Mouse (Mus musculus): ENCODE measurements at regions not wholly inside any gene's neighbourhood (a gene's known extent, or its start where the extent isn't known, plus 50 kb on each side); places are given as distances from the start of the nearest gene placed in this dataset.

GRCm38 (mm10) chr8:8482707-8483480 is 178.1 kb downstream of the Efnb2 start:
- no peak for DNase-seq

- peak; percentile 44 to 46 for DNase-seq
Observed at GRCm38 (mm10) chr8:8477456-8477855, 183.6 kb downstream of the Efnb2 start.

GRCm38 (mm10) chr8:8468552-8468951 is 192.5 kb downstream of the Efnb2 start:
- no peak for DNase-seq

GRCm38 (mm10) chr8:8466526-8467244 is 194.4 kb downstream of the Efnb2 start:
- no peak for DNase-seq

GRCm38 (mm10) chr8:8462455-8462854 is 198.6 kb downstream of the Efnb2 start:
- no peak for DNase-seq

- DNase-seq, result no peak
Observed at GRCm38 (mm10) chr8:8457536-8457935, 203.5 kb downstream of the Efnb2 start.

GRCm38 (mm10) chr8:8453944-8454343 is 207.1 kb downstream of the Efnb2 start:
- DNase-seq, result no peak

- DNase-seq, result no peak
Observed at GRCm38 (mm10) chr8:8452226-8452625, 208.8 kb downstream of the Efnb2 start.

- no peak for DNase-seq
Observed at GRCm38 (mm10) chr8:8448911-8449310, 212.1 kb downstream of the Efnb2 start.

- DNase-seq, result no peak
Observed at GRCm38 (mm10) chr8:8441568-8441967, 219.5 kb downstream of the Efnb2 start.

- no peak for DNase-seq
Observed at GRCm38 (mm10) chr8:8440903-8441302, 220.1 kb downstream of the Efnb2 start.

- DNase-seq, result no peak
Observed at GRCm38 (mm10) chr8:8426201-8426600, 234.8 kb downstream of the Efnb2 start.

GRCm38 (mm10) chr8:8423443-8423842 is 237.6 kb downstream of the Efnb2 start:
- no peak for DNase-seq

GRCm38 (mm10) chr8:8421713-8422112 is 239.3 kb downstream of the Efnb2 start:
- no peak for DNase-seq

- DNase-seq, result no peak
Observed at GRCm38 (mm10) chr8:8419360-8420330, 241.4 kb downstream of the Efnb2 start.

- DNase-seq, result no peak
Observed at GRCm38 (mm10) chr8:8418929-8419328, 242.1 kb downstream of the Efnb2 start.

- DNase-seq, result no peak
Observed at GRCm38 (mm10) chr8:8418525-8418924, 242.5 kb downstream of the Efnb2 start.

GRCm38 (mm10) chr8:8416092-8416701 is 244.8 kb downstream of the Efnb2 start:
- DNase-seq, result no peak

- no peak for DNase-seq
Observed at GRCm38 (mm10) chr8:8407357-8407756, 253.7 kb downstream of the Efnb2 start.

GRCm38 (mm10) chr8:8403410-8403809 is 257.6 kb downstream of the Efnb2 start:
- no peak for DNase-seq

- peak; percentile 23 to 43 for DNase-seq
Observed at GRCm38 (mm10) chr8:8392303-8392702, 268.7 kb downstream of the Efnb2 start.

GRCm38 (mm10) chr8:8391321-8391720 is 269.7 kb downstream of the Efnb2 start:
- DNase-seq, result no peak

GRCm38 (mm10) chr8:8378248-8378647 is 282.8 kb downstream of the Efnb2 start:
- no peak for DNase-seq

Data from kidney, adult 8-10 months (tissue).